Mouse (Mus musculus) frontal cortex, postnatal 25 days (tissue): ENCODE data around the gene Fut8.

Source experiments
- DNase-seq, 2 experiments: peaks; one replicate each; pipeline ENCODE4 v3.0.0; 2022; ENCODE audit warnings: low spot score in 2 of 2

Gene Fut8

DNA sequence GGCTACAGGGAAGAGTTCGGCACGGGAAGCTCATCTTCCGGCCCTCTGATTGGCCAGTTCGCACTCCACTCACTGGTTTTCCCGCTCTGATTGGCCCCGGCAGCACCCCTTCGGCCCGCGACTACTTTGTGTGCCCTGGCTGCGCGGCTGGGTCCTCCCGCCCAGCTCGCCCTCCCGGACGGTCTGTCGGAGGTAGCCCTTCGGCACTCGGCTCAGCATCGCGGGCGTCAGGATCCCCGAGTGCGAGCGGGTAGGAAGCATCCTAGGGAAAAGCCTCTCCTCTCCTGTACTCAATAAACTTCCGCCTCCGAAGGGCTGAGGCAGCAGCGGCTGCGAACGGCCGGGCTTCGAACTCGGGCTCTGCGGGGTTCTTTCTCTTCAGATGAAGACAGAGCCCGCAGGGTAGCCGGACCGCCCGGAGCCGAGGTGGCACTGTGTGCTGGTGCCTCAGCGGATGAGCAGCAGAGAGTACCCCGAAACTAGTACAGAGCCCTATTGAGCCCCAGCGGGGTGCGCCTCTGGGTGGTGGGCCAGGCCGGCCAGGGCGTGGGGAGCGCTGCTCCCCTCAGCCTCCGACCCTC lies at the start of gene Fut8:
Gene Fut8 (plus strand): TSS at position 176 of the 581 bp plus-strand sequence.
- peak; percentile 78 for DNase-seq

DNA sequence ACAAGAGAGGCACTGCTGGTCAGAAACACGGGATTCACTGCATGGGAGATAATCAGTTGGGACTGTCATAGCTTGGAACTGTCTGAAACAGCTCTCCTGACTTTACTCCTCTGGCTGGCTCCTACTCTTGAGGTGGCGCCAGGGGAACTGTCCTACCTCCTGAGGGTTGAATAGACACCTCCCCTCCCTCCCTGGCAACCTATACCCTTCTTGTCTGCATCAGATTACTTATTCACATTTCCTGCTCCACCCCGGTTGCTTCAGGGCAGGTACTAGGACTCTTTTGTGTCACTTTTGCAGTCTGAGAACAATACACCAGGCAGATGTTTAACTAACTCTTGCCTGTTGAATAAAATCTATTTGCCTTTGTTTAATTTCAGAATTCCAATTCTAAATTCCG lies 48.8 kb upstream of the Fut8 start:
- DNase-seq: no peak

DNA sequence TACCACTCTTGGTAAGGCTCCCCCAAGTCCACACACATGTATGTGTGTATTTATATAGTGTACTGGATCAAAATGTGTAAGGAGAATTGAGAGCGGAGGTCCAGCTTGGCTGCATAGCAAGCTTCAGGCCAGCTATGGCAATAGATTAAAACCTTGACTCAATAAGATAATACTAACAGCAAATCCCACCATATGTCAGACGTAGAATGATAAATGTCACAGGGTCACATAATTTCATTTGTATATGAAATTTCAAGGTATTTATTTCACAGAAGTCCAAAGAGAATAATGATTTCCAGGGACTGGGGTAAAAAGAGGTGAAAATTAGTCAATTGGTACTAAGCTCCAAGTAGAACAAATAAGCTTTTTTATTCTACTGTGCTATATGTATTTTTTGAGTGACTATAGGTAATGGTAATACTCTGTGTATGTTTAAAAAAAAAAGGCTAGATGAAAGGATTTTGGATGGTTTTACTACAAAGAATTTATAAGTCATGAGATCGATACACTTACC lies 47.9 kb upstream of the Fut8 start:
- no peak for DNase-seq

DNA sequence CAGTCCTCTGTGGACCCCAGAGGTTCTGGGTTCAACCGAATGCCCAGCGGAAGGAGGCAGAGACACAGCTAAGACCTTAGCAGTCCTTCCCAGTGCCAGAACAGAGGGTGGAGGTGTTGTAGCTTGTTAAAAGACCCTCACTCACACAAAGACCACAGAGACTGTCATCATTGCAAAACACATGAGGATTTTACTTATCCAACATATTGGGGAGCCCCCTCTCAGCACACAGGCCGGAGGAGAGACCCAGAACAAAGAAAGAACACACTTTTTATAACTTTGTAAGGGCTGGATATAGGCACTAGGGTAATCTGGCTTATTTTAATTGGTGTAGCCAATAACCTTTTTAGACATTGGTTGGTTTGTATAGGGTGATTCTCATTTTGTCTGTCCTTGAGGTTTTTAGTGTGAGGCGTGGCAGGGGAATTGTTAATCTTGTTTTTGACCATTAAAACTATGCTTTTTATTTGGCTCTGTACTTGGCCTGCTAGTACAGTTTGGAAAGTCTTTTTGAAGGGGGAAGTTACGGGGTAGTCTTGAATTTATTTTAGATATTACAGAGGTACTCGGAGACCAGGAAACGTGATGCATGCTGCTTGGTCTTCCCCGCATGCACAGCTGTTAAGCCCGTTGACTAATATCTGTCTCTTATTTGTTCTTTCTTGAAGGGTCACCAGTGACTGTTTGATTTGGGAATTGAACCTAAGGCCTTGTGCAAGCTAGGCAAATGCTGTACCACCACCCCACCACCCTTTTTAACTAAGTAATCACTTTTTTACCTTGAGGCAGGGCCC lies 46.2 kb upstream of the Fut8 start:
- no peak for DNase-seq

GRCm38 (mm10) chr12:77192714-77193113 lies 45.2 kb upstream of the Fut8 start:
- no peak for DNase-seq

DNA sequence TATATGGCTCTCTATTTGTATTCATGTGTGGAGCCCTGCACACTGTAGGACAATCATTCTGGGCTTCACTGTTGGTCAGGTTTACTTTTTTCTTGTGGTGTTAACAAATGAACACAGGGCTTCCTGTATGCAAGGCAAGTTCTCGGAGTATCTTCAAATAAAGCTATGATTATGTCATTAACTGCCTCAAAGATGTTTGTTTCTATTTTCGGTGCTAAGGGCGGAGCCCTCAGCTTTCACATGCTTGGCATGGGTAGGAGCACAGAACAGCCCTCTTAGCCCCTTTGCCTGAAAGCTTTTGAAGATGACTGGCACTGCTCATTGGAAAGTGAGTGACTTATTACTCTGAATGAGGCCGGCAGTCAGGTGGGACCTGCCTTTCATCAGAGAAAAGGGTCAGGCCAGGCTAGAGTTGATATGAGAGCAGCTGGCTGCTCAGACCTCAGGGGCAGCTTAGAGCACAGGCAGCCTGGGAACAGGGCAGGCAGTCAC lies 44.7 kb upstream of the Fut8 start:
- no peak for DNase-seq

GRCm38 (mm10) chr12:77195044-77195443 lies 42.9 kb upstream of the Fut8 start:
- DNase-seq: no peak

DNA sequence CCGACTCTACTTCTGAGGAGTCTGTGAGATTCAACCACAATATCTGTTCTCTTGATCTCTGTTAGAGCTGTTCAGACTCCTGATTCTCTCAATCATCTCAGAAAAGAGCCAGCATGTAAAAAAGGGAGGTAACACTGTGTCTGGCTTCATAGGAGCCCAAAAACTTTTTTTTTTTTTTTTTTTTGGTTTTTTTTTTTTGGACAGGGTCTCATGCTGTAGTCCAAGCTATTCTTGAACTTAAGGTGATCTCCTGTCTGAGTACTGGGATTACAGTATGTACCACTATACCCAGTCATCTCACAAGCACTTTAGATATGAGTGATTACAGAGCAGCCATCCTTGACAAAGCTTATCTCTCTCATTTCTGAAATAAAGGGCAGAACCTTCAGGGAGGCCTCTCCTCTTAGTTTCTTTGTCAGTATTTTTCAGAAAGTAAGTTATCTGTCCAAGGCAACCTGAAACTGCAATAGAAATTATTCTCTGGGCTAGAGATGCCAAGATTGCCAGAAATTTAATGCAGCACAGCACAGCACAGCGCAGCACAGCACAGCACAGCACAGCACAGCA lies 41.3 kb upstream of the Fut8 start:
- no peak for DNase-seq

DNA sequence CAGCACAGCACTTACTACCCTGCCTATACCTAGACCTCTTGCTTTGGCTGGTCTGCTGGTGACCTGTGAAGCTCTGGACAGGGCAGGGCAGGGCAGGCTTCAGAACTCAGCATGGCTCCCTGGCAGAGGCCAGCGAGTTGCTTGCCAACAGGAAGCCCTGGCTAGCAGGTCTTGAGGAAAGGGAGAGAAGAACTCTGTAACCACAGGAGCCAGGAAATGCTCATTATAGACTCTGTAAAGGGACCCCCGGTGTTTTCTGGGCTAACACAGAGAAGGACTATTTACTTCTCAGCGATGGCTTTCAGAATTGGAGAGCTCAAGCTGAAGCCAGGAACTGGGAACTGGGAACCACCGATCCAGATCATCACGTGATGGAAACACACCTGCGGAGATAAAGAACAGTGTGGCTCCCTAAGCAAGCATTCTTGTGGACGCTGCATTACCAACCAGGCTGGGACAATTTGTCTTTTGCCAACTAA lies 40.8 kb upstream of the Fut8 start:
- DNase-seq: no peak

- DNase-seq: no peak
These were observed 39.7 kb upstream of the Fut8 start for GRCm38 (mm10) chr12:77198253-77198652.

GRCm38 (mm10) chr12:77201461-77202143 lies 36.3 kb upstream of the Fut8 start:
- DNase-seq: no peak

- DNase-seq: no peak
These were observed 34.8 kb upstream of the Fut8 start for GRCm38 (mm10) chr12:77203136-77203535.

DNA sequence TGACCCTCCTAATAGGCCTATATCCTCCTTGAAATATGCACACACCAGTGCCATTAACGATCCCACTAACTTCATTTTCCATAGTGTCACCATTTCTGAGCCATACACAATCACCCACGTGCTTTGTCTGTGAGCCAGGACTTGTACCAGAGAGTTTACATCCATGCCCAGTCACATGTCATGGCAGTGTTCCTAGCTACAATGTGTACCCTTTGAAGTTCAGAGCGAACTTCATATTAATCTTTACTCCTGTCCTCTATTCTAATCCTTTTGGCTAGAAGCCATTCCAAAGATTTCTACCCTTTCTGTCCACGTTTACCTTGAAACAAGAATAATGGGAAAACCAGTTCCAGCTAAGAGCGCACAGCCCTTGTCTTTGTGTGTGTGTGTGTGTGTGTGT lies 31.1 kb upstream of the Fut8 start:
- no peak for DNase-seq

GRCm38 (mm10) chr12:77208056-77208455 lies 29.9 kb upstream of the Fut8 start:
- no peak for DNase-seq

DNA sequence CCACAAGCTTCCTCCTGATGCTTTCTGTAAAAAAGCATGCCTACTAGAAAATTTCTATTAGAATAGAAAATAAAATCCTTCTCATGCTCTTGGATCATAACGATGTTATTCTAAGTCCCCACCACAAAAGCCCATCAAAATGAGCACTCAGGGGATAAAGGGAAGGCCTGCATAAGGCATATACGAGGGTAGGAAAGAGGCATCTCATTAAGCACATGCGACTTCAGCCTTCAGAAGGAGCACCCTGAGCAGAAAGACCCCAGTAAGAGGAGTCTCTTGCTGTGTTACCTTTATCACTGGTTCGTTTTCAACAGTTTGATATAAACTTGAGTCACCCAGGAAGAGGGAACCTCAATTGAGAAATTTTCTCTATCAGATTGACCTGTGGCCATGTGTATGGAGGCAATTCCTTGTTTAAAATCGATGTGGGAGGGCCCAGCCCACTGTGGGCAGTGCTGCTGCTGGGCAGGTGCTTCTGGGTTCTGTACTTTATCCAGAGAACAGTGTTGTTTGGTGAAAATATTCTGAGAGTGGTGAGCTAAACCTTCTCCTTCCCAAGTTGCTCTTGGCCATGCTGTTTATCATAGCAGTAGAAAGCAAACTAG lies 29.2 kb upstream of the Fut8 start:
- DNase-seq: no peak

- DNase-seq: no peak
These were observed 26.2 kb upstream of the Fut8 start for GRCm38 (mm10) chr12:77211695-77212208.

DNA sequence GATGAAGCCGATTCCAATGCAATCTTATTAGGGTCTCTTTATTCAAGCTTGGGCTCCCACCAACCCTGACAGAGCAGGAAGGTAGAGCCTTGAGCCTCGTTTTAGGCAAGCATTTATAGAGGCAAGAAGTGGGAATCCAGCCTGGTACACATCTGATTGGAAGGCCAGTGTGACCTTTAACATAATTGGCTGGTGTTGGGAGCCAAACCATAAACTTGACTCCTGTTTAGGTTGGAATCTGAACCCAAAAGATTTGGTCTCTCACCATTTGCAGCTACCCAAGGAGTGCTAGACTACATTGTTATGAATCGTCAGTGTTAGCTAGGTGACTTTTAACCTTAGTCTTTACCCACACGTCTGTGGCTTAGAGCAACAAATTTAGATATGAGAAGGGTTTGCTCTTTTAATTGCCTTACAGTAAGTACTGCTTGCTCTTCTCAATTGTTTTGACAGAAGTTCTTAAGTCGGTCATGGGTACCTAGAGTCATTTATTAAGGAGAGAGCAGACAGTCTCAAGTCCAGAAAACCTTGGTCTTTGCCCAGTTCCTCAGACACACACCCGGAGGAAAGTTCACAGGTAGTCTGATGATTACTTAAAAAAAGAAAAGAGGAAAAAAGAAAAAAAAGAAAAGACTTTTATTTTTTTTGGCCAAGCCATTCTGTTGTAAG lies 23.9 kb upstream of the Fut8 start:
- DNase-seq: no peak

- DNase-seq: no peak
These were observed 23.4 kb upstream of the Fut8 start for GRCm38 (mm10) chr12:77214565-77214909.

DNA sequence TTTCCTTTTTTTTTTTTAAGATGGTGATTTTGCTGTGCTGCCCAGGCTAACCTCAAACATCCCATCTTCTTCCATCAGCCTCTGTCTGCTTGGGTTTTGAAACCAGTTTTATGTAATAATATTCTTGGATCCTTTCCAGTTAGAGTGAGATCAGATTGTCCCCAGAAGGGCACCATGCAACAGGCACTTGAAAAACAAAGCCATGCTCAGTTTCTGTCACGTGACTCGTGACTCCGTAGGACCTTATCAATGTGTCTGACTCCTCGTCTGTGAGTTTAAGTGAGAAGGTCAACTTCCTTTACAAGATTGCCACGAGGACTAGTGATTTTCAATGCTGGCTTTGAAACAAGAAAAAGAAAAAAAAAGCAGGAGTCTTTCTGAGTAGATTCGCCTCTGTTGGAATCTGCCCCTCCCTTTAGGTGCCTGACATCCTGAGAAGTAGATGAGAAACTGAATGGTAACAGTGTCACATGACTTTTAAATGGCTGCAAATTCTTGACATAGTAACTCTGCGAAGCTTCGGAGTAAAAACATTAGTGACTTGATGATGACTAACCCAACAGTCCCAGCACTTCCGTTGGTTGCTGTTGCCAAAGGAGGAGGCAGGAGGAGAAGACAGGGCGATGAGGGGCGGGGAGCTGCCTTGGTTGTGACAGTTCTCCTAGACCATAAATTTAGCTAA lies 21.3 kb upstream of the Fut8 start:
- no peak for DNase-seq

DNA sequence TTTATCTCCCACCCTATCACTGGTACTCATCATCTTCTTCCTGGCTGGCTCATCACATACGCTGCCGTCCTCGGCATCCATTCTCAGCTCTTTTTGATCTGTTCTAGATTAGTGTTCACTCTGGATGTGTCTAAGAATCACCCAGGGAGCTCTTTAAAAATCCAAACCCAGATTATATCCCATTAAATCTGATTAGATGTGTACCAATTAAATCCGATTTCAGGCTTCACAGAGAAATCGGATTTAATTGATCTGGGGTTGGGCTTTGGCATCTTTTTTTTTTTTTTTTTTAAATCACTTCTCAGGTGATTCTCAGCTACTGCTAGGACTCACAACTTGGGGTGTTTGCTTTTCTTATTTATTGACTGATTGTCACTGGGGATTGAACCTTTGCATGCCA lies 17.3 kb upstream of the Fut8 start:
- DNase-seq: no peak
